Mouse (Mus musculus) heart, adult 8-10 months (tissue): ENCODE results near the gene Wfikkn1. TPM values are rescaled to one million over a fixed set of nuclear protein-coding genes. Genes with fewer than 3 reads are reported as not detected.
"Not testable (repeated sequence)": the region's sequence is repeated elsewhere in the genome, so short reads cannot be mapped to it uniquely, and the experiment has no call there.

Experiments used
- DNase-seq: peaks from one replicate; pipeline ENCODE4 v3.0.0; 2022; ENCODE audit warnings: low spot score
- total RNA-seq, 4 experiments: library from RNA; stranded (reverse); gene quantifications; 2 replicates each; pipeline ENCODE4 v1.2.4; 2022

Wfikkn1 gene
- total RNA-seq, 4 experiments from 2014 or later = 0.44 to 0.57 (median 0.51) TPM

- DNase-seq = no peak
Observed at GRCm38 (mm10) chr17:25885636-25886035, 5.0 kb upstream of the Wfikkn1 start.

- DNase-seq = no peak
Observed at GRCm38 (mm10) chr17:25883824-25884223, 3.2 kb upstream of the Wfikkn1 start.

- DNase-seq = no peak
Observed at GRCm38 (mm10) chr17:25883268-25883667, 2.6 kb upstream of the Wfikkn1 start.

- no peak for DNase-seq
Observed at GRCm38 (mm10) chr17:25882306-25882705, 1.6 kb upstream of the Wfikkn1 start.

- no peak for DNase-seq
Observed at GRCm38 (mm10) chr17:25881691-25882090, 1.0 kb upstream of the Wfikkn1 start.

GRCm38 (mm10) chr17:25880913-25881641, 419 bp upstream of the Wfikkn1 start:
- DNase-seq = no peak

GRCm38 (mm10) chr17:25879750-25880149, 908 bp downstream of the Wfikkn1 start:
- DNase-seq = no peak

- DNase-seq = no peak
Observed at GRCm38 (mm10) chr17:25879261-25879660, 1.4 kb downstream of the Wfikkn1 start.

- no peak for DNase-seq
Observed at GRCm38 (mm10) chr17:25878611-25879180, 2.0 kb downstream of the Wfikkn1 start.

- DNase-seq = no peak
Observed at GRCm38 (mm10) chr17:25877741-25878610, 2.7 kb downstream of the Wfikkn1 start.

GRCm38 (mm10) chr17:25877025-25877424, 3.6 kb downstream of the Wfikkn1 start:
- no peak for DNase-seq

GRCm38 (mm10) chr17:25876347-25876915, 4.2 kb downstream of the Wfikkn1 start:
- DNase-seq = no peak

GRCm38 (mm10) chr17:25875171-25876136, 5.2 kb downstream of the Wfikkn1 start:
- peak; percentile 88 for DNase-seq

- peak; percentile 96 for DNase-seq
Observed at GRCm38 (mm10) chr17:25874721-25875170, 5.9 kb downstream of the Wfikkn1 start, which contains the start of gene Mettl26. Mettl26 (plus strand) TSS chr17:25875074.

GRCm38 (mm10) chr17:25874148-25874720, 6.4 kb downstream of the Wfikkn1 start:
- no peak for DNase-seq

GRCm38 (mm10) chr17:25873405-25874147, 7.1 kb downstream of the Wfikkn1 start:
- no peak for DNase-seq

- no peak for DNase-seq
Observed at GRCm38 (mm10) chr17:25872676-25873075, 8.0 kb downstream of the Wfikkn1 start.

GRCm38 (mm10) chr17:25871566-25871965, 9.1 kb downstream of the Wfikkn1 start:
- DNase-seq = not testable (repeated sequence)

GRCm38 (mm10) chr17:25869954-25870353, 10.7 kb downstream of the Wfikkn1 start:
- no peak for DNase-seq

- no peak for DNase-seq
Observed at GRCm38 (mm10) chr17:25869498-25869897, 11.2 kb downstream of the Wfikkn1 start.
